Mouse (Mus musculus) stomach, postnatal 0 days (tissue): Measurements from ENCODE around the gene Enpp6. TPM values are rescaled to one million over a fixed set of nuclear protein-coding genes. Genes with fewer than 3 reads are reported as not detected.
A peak's percentile ranks its signal among the peaks of the same experiment; 100 is the strongest.

Experiments
- ATAC-seq: fragments of 200-750 bp; cut with Nextera tagmentation; 2 replicates; pipeline ENCODE4 v1.8.0; 2017; ENCODE audit not compliant: low FRiP score, low TSS enrichment
- DNase-seq: peaks from one replicate; pipeline ENCODE4 v3.0.0-alpha.2; 2016; ENCODE audit warnings: low spot score
- H3K27ac ChIP-seq: fragments of 300-500 bp; sonication (generic); replicated peaks from 2 replicates; pipeline ENCODE4 v1.5.1; 2014; ENCODE audit warnings: mild to moderate bottlenecking, control low read depth
- H3K27me3 ChIP-seq: fragments of 300-500 bp; sonication (generic); 2 replicates; pipeline ENCODE4 v1.6.1; 2014; ENCODE audit warnings: low read length; ENCODE audit not compliant: control insufficient read depth, insufficient read depth
- H3K36me3 ChIP-seq: fragments of 300-500 bp; sonication (generic); 2 replicates; pipeline ENCODE4 v1.6.1; 2014; ENCODE audit warnings: low read length, mixed read lengths; ENCODE audit not compliant: control insufficient read depth, insufficient read depth
- H3K4me1 ChIP-seq: fragments of 300-500 bp; sonication (generic); replicated peaks from 2 replicates; pipeline ENCODE4 v1.6.1; 2014; ENCODE audit warnings: antibody characterized with exemption; ENCODE audit not compliant: control insufficient read depth, insufficient read depth
- H3K4me2 ChIP-seq: fragments of 300-500 bp; sonication (generic); replicated peaks from 2 replicates; pipeline ENCODE4 v1.6.1; 2014; ENCODE audit warnings: low read depth, mild to moderate bottlenecking, control low read depth, moderate library complexity
- H3K4me3 ChIP-seq: fragments of 300-500 bp; sonication (generic); 2 replicates; pipeline ENCODE4 v1.5.1; 2014; ENCODE audit warnings: low read depth, low read length, control low read depth
- H3K9ac ChIP-seq: fragments of 300-500 bp; sonication (generic); 2 replicates; pipeline ENCODE4 v1.6.1; 2014; ENCODE audit warnings: mild to moderate bottlenecking, low read length, control low read depth, mixed read lengths
- H3K9me3 ChIP-seq: fragments of 300-500 bp; sonication (generic); 2 replicates; pipeline ENCODE4 v1.6.1; 2016; ENCODE audit warnings: low read length; ENCODE audit not compliant: control insufficient read depth
- CTCF ChIP-seq: IDR thresholded peaks from 2 replicates; pipeline ENCODE4 v1.5.1; 2016; ENCODE audit warnings: antibody characterized with exemption, low read depth, mild to moderate bottlenecking, moderate library complexity
- EP300 ChIP-seq: optimal IDR thresholded peaks from 2 replicates; pipeline ENCODE3; 2016; ENCODE audit warnings: antibody characterized with exemption
- WGBS: fragments of 180-500 bp; shearing (Covaris S2); extraction: QIAGEN DNeasy Blood & Tissue Kit; methylation state at CpG from one replicate; pipeline ENCODE4 v1.1.7; 2014; 5-methylcytosine and 5-hydroxymethylcytosine counted together
- polyA plus RNA-seq: library from polyadenylated mRNA; unstranded; fragments of >200 nt; fragmentation: Nextera tagmentation; extraction: Ambion mirVana; gene quantifications from 2 replicates; pipeline ENCODE4 v1.2.1, GENCODE M21; 2015

Enpp6 gene
- polyA plus RNA-seq, 1 experiment from 2014 or later, result 0.16 TPM

GRCm38 (mm10) chr8:46943337-46943736, 43.4 kb upstream of the Enpp6 start:
- Histone ChIP-seq H3K36me3 (no peaks in the 10 kb centered on the region), H3K4me1 (no peaks in the 10 kb centered on the region), H3K27me3 (no peaks in the 10 kb centered on the region), H3K4me3 (no peak overlapping the region), H3K9ac (no peak overlapping the region), H3K27ac (no peak overlapping the region), H3K4me2 (no peak overlapping the region), H3K9me3 (no peaks in the 10 kb centered on the region)
- 81% methylated on average over 4 of the region's 4 CpGs for WGBS
- DNase-seq (no peak), ATAC-seq (no peak)
- TF ChIP-seq CTCF (no peak), EP300 (no peak)

GRCm38 (mm10) chr8:46946181-46946580, 40.5 kb upstream of the Enpp6 start:
- H3K4me2 ChIP-seq, result no peak overlapping the region
- H3K27ac ChIP-seq, result no peak overlapping the region
- no peaks in the 10 kb centered on the region for H3K4me1 ChIP-seq
- H3K9ac ChIP-seq, result no peak overlapping the region
- no peaks in the 10 kb centered on the region for H3K36me3 ChIP-seq
- H3K4me3 ChIP-seq, result no peak overlapping the region
- no peaks in the 10 kb centered on the region for H3K27me3 ChIP-seq
- WGBS, result 77% methylated on average over 5 of the region's 5 CpGs
- ATAC-seq, result no peak
- TF ChIP-seq CTCF (peak; percentile 62), EP300 (no peak)
- peak; percentile 38 for DNase-seq
- H3K9me3 ChIP-seq, result no peaks in the 10 kb centered on the region

GRCm38 (mm10) chr8:46948091-46948757, 38.5 kb upstream of the Enpp6 start:
- no peaks in the 10 kb centered on the region for H3K4me1 ChIP-seq

GRCm38 (mm10) chr8:46953472-46953871, 33.2 kb upstream of the Enpp6 start:
- H3K27me3 ChIP-seq, result no peaks in the 10 kb centered on the region
- H3K4me2 ChIP-seq, result no peak overlapping the region
- H3K4me3 ChIP-seq, result no peak overlapping the region
- TF ChIP-seq CTCF (peak; percentile 91), EP300 (no peak)
- no peaks in the 10 kb centered on the region for H3K9me3 ChIP-seq
- H3K9ac ChIP-seq, result no peak overlapping the region
- H3K4me1 ChIP-seq, result no peaks in the 10 kb centered on the region
- 19% methylated on average over 7 of the region's 7 CpGs for WGBS
- peak; percentile 76 for DNase-seq
- no peak overlapping the region for H3K27ac ChIP-seq
- peak; percentile 47; the same call in 1 of the 2 replicates for ATAC-seq
- H3K36me3 ChIP-seq, result no peaks in the 10 kb centered on the region

More at GRCm38 (mm10) chr8:46948091-46948757, 38.5 kb upstream of the Enpp6 start:
- Histone ChIP-seq H3K9me3 (no peaks in the 10 kb centered on the region), H3K36me3 (no peaks in the 10 kb centered on the region), H3K9ac (no peak overlapping the region), H3K27ac (no peak overlapping the region), H3K27me3 (no peaks in the 10 kb centered on the region), H3K4me3 (no peak overlapping the region), H3K4me2 (no peak overlapping the region)
- WGBS, result 50% methylated on average over 14 of the region's 14 CpGs
- TF ChIP-seq CTCF, result no peak
- no peak for TF ChIP-seq EP300
- DNase-seq, result no peak
- ATAC-seq, result no peak

- Histone ChIP-seq H3K4me3 (no peak overlapping the region), H3K27ac (no peak overlapping the region), H3K9ac (no peak overlapping the region), H3K4me2 (no peak overlapping the region), H3K4me1 (no peaks in the 10 kb centered on the region), H3K36me3 (no peaks in the 10 kb centered on the region), H3K9me3 (no peaks in the 10 kb centered on the region), H3K27me3 (no peaks in the 10 kb centered on the region)
- 58% methylated on average over 10 of the region's 10 CpGs for WGBS
- ATAC-seq, result no peak
- DNase-seq, result no peak
- TF ChIP-seq EP300, result no peak
- TF ChIP-seq CTCF, result no peak
Measured at GRCm38 (mm10) chr8:46962630-46963427, 23.9 kb upstream of the Enpp6 start.
